Mouse (Mus musculus) frontal cortex, postnatal 14 days (tissue): ENCODE results near the gene Ccdc61.
A peak's percentile ranks its signal among the peaks of the same experiment; 100 is the strongest.
"Not testable (repeated sequence)": the region's sequence is repeated elsewhere in the genome, so short reads cannot be mapped to it uniquely, and the experiment has no call there.

ENCODE experiments used
- DNase-seq, 2 experiments: peaks; one replicate each; pipeline ENCODE4 v3.0.0; 2022; ENCODE audit warnings: low spot score in 2 of 2

Gene Ccdc61

GRCm38 (mm10) chr7:18916254-18916653, 6.0 kb upstream of the Ccdc61 start:
- no peak for DNase-seq

- no peak for DNase-seq
These were observed 418 bp downstream of the Ccdc61 start for GRCm38 (mm10) chr7:18909797-18910196.

- DNase-seq: no peak
These were observed 5.2 kb downstream of the Ccdc61 start for GRCm38 (mm10) chr7:18904971-18905370.

GRCm38 (mm10) chr7:18902486-18902885, 7.7 kb downstream of the Ccdc61 start:
- no peak for DNase-seq

- no peak for DNase-seq
These were observed 9.7 kb downstream of the Ccdc61 start for GRCm38 (mm10) chr7:18900513-18900912.

- DNase-seq: peak in 1 of 2 experiments; percentile 34
These were observed 13.7 kb downstream of the Ccdc61 start for GRCm38 (mm10) chr7:18896536-18896935.

GRCm38 (mm10) chr7:18893651-18894430, 16.4 kb downstream of the Ccdc61 start:
- DNase-seq: peak in 1 of 2 experiments; percentile 45

GRCm38 (mm10) chr7:18893009-18893408, 17.2 kb downstream of the Ccdc61 start:
- no peak for DNase-seq

- DNase-seq: peak; percentile 80 to 85
These were observed 18.2 kb downstream of the Ccdc61 start for GRCm38 (mm10) chr7:18891872-18892599.

GRCm38 (mm10) chr7:18890848-18891247, 19.4 kb downstream of the Ccdc61 start:
- no peak for DNase-seq

GRCm38 (mm10) chr7:18886963-18887362, 23.3 kb downstream of the Ccdc61 start:
- DNase-seq: no peak

GRCm38 (mm10) chr7:18884745-18885422, 25.3 kb downstream of the Ccdc61 start:
- DNase-seq: no peak

- DNase-seq: no peak
These were observed 26.0 kb downstream of the Ccdc61 start for GRCm38 (mm10) chr7:18883991-18884744.

GRCm38 (mm10) chr7:18878691-18879090, 31.5 kb downstream of the Ccdc61 start:
- no peak for DNase-seq

- no peak for DNase-seq
These were observed 34.8 kb downstream of the Ccdc61 start for GRCm38 (mm10) chr7:18875372-18875771.

GRCm38 (mm10) chr7:18873253-18873652, 37.0 kb downstream of the Ccdc61 start:
- peak in 1 of 2 experiments; percentile 61 for DNase-seq

GRCm38 (mm10) chr7:18872816-18873215, 37.4 kb downstream of the Ccdc61 start:
- no peak for DNase-seq

- no peak for DNase-seq
These were observed 38.0 kb downstream of the Ccdc61 start for GRCm38 (mm10) chr7:18872014-18872802.

GRCm38 (mm10) chr7:18871031-18871430, 39.2 kb downstream of the Ccdc61 start, which contains the start of gene Pglyrp1:
Gene Pglyrp1 (plus strand): TSS chr7:18871331.
- not testable (repeated sequence) for DNase-seq

- no peak for DNase-seq
These were observed 41.7 kb downstream of the Ccdc61 start for GRCm38 (mm10) chr7:18868491-18868890.

- no peak for DNase-seq
These were observed 47.4 kb downstream of the Ccdc61 start for GRCm38 (mm10) chr7:18862801-18863200.
